Mouse (Mus musculus) retina, adult 2 months (tissue): ENCODE measurements around the gene Pard6b.

ENCODE experiments used
- DNase-seq: peaks from one replicate; pipeline ENCODE4 v3.0.0-alpha.2; 2012; ENCODE audit warnings: low read depth, low spot score

The Pard6b gene

DNA sequence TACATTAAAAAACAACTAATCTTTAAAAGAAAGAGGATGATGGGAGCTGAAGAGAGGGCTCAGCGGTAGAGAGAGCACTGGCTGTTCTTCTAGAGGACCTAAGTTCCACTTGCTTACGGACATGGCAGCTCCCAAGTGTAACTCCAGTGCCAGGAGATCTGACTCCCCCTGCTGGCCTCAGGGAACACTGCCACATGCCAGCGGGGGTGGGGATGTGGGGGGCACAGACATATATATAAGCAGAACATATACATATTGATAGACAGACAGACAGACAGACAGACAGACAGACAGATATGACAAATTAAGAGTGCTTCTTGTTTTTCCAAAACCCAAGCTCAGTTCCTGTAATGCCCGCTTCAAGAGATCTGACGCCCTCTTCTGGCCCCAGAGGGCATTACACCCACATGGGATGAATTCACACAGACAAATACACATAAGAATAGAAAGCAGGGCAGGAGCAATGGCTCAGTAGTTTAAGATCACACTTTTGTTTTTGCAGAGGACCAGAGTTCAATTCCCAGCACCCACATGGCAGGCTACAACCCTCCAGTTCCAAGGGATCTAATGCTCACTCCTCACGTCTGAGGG lies 21.5 kb upstream of the Pard6b start:
- no peak for DNase-seq

DNA sequence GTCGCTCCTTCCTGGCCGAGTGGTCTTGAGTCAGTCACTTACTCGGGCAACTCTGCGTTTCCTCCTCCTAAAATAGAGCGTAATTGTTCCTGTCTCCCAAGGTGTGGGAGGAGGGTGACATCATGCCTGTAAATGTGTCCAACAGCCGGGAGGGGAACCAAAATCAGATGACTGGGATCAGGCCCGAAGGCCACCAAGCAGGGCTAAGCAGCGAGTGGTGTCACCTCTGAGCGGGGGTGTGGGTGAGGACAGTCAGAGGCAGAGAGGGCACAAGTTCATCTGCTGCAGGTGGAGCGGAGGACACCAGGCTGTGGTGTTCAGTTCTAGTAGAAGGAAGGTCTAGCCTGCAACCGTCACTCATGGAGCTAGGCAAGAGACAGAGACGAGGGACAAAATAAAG lies 17.1 kb upstream of the Pard6b start:
- DNase-seq = no peak

DNA sequence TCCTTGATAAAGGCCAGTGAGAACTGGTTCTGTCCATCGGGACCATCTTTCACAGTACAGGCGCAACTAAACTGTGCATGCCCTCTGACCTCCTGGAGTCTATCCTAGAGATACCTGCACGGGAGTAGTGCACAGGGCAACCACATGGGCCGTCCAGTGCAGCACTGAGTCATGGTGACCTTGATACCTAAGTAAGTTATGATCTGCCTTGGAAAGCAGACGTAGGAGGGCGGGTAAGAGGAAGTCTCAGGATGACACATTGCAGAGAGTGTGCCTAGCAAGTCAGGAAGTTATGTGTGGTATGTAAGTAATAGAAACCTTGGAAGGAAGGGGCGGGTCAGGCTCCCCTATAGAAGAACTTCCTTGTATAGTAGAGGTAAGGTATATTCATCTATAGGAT lies 15.3 kb upstream of the Pard6b start:
- DNase-seq = no peak

DNA sequence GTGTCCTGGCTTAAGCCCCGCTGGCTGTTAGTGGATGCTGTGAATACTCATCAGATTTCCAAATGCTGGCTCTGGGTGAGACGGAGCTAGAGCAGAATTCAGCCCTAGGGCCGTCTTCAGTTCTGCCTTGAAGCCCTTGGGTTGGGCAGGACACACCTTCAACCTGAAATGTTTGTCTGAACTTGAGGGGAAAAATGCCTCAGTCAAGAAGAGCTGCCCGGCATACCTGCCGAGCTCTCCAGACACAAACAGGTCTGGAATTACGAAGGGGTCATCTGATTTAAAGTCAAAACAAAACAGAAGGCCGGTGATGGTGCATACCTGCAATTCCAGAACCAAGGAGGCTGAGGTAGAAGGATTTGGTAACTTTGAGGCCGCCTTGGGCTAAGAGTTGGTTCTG lies 14.0 kb upstream of the Pard6b start:
- DNase-seq = no peak

DNA sequence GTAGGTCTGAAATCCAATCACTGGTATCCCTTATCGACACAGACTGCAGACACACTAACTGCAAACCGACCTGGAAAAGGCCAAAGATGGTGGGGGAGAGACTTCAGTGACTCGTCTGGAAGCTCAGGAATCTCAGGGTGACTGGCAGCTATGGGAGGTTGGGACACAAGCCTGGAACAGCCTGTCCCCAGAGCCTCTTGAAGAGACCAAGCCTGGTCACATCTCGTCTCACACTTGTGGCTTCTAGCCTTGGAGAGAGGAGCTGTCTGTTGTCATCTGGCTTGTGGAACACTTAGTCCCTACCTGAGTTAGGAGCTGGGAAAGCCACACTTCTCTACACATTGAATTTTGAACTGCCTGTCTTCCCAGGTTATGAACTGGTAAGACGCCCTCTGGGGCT lies 10.4 kb upstream of the Pard6b start:
- DNase-seq = no peak

DNA sequence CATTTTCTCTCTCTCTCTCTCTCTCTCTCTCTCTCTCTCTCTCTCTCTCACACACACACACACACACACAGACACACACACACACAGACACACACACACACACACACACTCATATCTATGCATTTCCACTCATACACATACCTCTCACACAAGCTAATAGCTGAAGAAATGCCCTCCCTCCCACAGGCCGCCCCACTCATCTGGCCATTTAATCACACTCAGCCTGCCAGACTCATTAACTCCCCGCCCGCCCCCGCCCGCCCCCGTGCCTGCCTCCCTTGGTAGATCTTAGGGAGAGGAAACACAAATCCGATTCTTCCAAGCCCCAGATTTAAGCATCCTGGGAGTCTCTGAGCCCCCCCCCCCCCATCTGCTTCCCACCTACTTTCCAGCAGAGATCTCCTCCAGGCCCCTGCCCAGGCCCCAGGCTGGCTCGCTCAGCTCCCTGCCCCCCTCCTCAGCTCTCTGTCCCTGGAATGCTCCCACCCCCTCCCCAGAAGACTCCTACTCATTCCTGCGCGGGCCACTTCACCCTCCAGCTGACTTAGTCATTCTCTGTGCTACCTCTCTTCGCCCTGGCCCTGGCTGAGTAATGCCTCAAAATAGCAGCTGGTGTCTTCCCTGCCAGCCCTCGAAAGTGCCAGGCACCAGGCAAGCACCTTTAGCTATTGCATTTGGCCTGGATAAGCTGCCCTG lies 8.2 kb upstream of the Pard6b start:
- no peak for DNase-seq

DNA sequence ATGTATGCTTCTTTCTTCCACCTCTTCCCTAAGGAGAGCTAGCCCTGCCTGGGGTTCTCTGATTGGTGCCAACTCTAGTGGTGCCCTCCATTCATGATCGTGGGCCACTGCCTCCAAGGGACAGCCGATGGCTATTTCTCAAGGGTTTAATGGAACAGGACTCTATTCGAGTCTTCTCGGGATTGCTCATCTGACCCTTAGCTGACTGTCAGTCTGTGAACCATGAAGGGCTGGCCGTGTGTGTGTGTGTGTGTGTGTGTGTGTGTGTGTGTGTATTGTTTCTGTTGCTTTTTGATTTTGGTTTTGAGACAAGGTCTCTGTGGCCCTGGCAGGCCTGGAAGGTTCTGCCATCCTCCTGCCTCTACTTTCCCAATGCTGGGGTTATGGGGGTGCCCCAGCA lies 7.1 kb upstream of the Pard6b start:
- DNase-seq = no peak

DNA sequence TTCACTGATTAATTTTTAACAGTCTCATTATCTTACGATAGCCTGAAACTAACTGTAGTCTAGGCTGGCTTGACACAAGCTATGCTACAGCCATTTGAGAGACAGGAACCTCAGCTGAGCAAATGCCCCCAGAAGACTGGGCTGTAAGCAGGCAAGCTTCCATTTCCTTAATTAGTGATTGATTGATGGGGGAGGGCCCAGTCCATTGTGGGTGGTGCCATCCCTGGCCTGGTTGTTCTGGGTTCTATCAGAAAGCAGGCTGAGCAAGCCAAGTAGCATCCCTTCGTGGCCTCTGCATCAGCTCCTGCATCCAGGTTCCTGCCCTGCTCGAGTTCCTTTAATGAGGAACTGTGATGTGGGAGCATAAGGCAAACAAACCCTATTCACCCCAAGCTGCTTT lies 6.3 kb upstream of the Pard6b start:
- DNase-seq = no peak

DNA sequence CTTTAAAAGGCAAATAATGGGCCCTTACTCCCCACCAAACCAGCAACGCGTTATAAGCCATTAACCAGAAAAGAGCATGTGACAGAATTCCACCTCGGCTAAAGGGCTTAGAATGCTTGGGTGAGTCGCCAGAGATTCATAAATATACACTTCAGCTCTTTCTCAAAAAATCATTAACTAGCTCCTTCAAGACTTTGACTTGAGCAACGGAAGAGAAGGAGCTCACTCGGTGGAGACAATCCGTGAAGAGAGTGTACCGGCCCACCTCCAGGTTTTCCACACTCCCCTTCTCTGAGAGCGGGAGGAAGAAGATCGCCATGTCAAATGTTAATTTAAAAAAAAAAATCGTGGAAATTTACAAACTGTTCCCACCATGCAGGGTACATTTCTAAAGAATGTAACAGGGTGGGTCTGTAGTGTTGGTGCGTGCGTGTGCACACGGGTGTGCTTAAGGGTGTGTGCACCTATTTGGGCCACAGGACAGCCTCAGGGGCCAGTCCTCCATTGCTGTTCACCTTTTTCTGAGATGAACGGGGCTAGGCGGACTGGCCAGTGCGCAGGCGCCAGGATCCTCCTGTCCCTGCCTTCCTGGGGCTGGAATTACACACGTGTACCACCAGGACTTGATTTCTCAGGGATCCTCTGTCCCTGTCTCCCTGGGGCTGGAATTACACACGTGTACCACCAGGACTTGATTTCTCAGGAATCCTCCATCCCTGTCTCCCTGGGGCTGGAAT lies 3.8 kb upstream of the Pard6b start:
- DNase-seq = no peak

DNA sequence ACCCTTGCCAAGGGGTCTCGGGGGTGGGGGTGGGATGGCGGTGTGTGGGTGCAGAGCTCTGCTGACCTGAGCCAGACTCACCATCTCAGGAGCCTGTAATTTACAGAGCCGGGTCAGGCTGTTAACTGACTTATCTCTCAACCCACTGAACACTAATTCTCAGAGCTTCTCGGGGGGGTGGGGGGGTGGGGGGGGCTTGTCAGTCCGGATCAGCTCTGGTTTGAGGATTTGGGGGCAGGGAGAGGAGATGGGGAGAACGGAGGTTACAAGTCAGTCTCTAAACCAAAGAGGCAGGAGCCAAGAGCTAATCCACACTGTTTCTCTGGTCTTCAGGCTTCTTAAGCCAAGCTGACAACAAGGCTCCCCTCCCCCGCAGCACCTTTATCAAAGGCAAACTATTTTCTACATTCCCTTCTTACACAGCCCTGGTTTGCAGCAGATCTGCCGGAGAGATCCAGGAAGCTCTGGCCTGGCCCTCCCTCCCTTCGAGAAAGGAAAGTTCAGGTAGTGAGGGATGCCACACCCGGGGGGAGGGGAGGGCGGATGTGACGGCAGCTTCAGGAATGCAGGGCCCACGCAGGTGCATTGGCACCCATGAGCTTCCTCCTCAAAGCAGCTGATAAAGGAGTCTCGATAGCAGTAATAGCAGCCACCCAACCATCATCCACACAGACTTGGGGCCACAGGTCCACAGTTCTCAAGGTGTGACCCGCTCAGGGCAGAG lies 2.5 kb upstream of the Pard6b start:
- peak; percentile 72 for DNase-seq

DNA sequence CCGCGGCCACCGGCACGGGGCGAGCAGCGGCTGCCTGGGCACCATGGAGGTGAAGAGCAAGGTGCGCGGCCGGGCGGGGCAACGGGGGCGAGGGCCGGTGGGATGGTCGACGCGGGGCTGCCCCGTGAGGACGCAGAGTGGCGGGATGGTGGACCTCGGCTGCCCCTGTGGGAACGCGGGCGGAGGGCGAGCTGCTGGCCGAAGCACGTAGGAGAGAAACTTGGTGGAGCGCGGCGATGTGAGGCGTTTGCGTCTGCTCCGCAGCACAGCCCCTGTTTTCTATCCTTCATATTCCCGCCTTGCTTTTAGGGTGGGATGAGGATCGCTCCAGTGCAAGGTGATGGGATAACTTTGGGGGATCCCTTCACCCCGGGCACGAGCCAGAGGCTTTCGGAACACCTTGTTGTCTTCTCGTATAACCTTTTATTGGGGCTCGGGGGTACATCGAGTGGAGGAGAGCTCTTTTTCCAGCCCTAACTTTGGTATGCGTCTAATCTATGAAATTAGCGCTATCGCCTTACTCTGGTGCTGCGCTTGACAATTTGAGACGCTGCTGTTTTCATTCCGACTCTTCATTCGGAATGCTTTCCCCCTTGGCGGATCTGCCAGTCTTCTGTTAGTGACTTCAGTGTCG lies 612 bp downstream of the Pard6b start:
- DNase-seq = no peak

DNA sequence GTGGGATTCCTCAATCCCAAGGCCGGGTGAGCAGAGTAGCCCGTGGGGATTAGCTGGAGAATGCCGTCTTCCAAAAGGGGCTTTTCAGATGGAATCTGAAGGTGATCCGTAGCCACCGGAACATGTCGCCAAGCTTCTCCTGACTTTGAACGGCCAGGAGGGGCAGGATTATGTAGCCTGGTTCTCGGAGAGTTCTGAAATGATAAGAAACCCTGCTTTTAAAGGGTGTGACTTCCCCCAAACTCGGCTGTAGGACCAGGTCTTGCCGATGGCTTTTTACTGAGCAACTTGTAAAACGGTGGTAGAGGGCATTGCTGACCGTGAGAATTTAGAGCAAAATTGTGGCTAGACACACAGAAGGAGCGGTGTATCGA lies 1.1 kb downstream of the Pard6b start:
- no peak for DNase-seq

DNA sequence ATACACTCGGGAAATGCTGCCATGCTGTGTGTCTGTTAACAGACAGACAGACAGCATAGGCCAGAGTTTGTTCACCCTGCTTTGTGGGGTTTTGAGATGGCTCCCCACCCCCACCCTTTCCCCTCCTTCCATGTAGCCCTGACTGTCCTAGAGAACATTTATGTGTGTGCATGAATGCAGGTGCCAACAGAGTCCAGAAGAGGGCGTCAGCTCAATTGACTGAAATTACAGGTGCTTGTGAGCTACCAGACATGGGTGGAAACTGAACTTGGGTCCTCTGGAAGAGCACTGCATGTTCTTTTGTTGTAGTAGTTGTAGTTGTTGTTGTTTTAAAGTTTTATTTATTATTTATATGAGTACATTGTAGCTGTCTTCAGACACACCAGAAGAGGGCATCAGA lies 2.8 kb downstream of the Pard6b start:
- no peak for DNase-seq

DNA sequence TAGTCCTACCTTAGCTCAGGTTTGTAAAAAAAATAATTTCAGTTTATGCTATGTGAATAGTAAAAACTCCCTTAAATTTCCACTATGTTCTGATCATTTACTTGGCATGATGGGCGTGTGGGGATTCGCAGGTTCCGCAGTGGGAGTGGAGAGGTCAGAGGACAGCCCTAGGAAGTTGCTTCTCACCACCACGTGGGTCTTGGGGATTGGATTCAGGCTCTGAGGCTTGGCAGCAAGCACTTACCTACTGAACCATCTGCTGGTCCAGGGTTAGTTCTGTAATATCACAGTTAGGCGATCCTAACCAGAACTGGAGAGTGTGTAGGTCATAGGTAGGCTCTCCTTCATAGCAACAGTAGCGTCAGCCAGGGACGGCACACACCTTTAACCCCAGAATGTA lies 3.4 kb downstream of the Pard6b start:
- DNase-seq = no peak

DNA sequence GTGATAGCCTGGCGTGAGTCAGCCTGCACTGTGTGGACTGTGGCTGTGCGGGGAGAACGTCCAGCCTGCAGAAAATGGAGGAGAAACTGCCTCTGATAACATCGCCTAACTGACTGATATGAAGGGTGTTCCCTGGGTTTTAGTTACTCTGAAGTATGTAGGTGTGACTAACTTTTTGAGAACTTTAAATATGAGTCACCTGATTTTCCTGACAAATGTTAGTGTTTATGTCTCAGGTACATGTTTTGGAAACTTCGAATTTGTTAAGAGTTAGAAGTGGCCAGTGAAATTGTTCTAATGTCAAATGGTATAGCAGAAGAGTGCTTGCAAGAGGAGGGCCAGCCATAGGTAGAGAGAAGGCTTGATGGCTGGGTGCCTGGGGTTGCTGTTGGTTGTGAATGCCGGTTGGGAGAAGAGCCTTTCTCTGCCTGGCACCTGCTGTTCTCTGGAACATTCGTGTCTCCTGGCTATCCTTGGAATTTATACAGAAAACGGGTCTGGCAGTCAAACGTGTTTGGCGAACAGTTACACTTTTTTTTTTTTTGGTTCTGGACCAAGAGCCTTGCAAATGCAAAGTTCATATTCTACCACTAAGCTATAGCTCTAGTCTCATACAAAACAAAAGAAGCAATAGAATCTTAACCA lies 4.9 kb downstream of the Pard6b start:
- no peak for DNase-seq

DNA sequence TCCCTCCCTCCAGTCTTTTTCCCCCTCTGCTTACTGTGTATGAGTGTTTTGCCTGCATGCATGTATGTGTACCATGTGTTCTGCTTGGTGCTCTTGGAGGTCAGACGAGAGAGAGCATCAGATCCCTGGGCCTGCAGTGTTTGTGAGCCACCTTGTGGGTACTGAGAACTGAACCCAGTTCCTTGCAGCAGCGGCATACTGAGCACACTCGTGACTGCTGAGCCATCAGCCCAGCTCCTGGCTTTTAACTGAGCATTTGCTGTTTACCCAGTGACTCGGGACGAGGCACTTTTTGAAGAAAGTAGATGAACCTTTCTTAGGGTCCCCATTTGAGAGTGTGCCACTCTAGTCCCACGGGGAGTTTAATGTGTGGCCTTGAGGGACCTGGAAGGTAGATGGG lies 5.5 kb downstream of the Pard6b start:
- no peak for DNase-seq

DNA sequence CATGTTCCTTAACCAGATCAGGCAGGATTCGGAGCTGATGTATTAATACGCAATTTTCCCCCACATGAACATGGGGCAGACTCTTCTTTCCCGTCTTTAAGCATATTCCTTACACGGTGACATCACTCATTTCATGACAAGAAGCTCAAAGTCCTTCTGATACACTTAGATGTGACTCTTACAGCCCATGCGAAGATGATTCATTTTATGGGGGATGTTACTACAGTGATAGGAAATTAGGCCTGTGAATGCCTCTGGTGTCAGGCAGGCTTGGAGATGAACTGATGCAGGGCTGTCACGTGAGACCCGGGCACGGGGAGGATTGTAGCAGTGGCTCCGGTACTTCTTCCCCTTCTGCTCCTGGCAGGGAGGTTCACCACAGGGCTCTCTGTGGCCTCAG lies 6.0 kb downstream of the Pard6b start:
- no peak for DNase-seq

DNA sequence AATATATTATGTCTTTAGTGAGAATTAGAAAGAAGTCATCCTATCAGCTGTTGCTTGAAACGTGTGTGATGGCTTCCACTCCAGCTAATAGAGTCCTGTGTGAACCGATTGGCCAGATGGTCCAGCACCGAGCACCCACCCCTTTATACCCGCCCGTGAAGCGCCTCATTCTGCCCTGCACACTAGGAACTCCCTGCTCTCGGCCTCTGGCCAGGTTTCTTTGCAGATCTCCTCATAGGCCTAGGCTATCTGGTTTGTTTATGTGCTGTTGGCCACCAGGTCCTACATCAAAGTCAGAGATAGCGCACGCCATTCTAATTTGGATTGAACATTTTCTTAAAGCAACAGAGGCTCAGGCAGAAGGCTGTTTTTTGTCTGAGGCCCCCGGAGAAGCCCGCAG lies 10.8 kb downstream of the Pard6b start:
- no peak for DNase-seq

DNA sequence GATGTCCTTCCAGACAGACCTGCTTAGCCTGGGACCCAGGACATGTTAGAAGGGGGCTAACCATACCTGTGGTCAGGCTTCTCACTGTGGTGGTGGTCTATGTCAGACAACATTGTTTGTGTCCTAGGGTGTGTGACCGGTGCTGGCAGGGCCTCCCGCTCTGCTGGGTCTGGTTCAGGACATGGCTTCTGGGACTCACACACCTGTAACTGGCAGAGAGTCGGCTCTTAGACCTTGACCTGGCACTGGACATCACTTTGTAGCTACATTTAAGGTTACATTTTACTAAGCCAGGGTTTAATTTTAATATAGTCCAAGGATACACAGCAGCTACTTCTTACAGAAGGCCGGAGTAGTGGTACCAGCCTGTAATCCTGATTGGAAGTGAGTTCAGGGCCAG lies 12.3 kb downstream of the Pard6b start:
- no peak for DNase-seq

DNA sequence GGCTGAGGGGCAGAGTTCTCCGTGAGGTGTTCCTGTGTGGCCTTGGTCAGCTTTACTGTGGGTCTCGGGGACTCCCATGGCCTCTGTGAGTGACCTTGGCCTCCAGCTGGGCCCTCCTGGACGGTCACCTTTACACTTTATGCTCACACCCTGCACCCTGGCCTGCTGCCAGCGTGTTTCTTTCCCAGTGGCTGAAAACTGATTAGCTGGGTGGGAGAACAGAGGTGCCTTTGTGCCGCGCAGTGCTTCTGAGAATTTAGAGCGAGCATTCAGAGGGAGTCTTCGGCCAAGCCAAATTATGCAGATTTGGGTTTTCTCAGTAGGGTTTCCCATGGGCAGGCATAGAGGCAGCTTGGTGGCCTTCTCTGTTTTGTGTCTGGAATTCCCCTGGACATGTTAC lies 14.3 kb downstream of the Pard6b start:
- no peak for DNase-seq

DNA sequence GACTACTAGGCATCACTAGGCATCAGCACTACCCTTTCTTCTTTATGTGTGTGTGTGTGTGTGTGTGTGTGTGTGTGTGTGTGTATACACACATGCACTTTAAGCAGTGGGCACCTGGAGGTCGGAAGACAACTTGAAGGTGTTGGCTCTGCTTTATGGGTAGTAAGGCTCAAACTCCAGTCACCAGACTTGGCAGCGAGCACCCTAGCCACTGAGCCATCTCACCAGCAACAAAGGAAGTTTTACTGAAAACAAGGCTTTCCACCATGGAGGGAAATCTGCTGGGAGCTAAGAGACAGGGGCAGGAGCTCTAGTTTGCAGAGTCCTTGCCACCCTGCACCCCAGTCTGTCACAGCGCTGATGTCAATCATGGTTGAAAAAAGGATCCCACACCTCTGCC lies 15.7 kb downstream of the Pard6b start:
- DNase-seq = no peak

DNA sequence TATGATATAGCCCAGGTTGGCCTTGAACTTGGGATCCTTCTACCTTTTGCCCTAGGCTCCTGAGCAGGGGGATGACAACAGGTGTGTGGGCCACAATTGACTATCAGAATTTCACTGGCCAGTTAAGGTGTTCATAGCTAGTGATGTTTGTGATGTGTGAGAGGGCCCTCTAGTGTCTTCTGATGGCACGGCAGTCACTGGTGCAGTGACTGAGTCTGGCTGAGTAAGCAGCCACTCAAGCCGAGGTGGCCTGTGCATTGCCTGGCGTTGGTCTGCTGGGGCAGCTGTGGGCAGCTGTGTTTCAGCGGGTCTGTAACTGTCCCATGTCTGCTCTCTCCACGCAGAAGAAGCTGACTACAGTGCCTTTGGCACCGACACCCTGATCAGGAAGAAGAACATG lies 17.2 kb downstream of the Pard6b start:
- peak; percentile 38 for DNase-seq
